Mouse (Mus musculus) lung, embryonic 16.5 days (tissue): Measurements from ENCODE around the gene Rnf180. TPM values are rescaled to one million over a fixed set of nuclear protein-coding genes. Genes with fewer than 3 reads are reported as not detected.

Experiments
- ATAC-seq: fragments of 200-750 bp; cut with Nextera tagmentation; 2 replicates; pipeline ENCODE4 v1.8.0; 2017; ENCODE audit warnings: low read depth, mild to moderate bottlenecking, moderate library complexity
- H3K27ac ChIP-seq: fragments of 300-500 bp; sonication (generic); 2 replicates; pipeline ENCODE4 v1.5.1; 2014; ENCODE audit warnings: mild to moderate bottlenecking, control low read depth, low read length
- H3K27me3 ChIP-seq: fragments of 300-500 bp; sonication (generic); 2 replicates; pipeline ENCODE4 v1.6.1; 2014; ENCODE audit warnings: low read depth, low read length, mixed read lengths; ENCODE audit not compliant: control insufficient read depth, insufficient read depth
- H3K36me3 ChIP-seq: fragments of 300-500 bp; sonication (generic); 2 replicates; pipeline ENCODE4 v1.6.1; 2014; ENCODE audit warnings: low read length; ENCODE audit not compliant: control insufficient read depth, insufficient read depth
- H3K4me1 ChIP-seq: fragments of 300-500 bp; sonication (generic); replicated peaks from 2 replicates; pipeline ENCODE4 v1.6.1; 2014; ENCODE audit warnings: low read length, mixed read lengths; ENCODE audit not compliant: control insufficient read depth, insufficient read depth
- H3K4me2 ChIP-seq: fragments of 300-500 bp; sonication (generic); 2 replicates; pipeline ENCODE4 v1.6.1; 2014; ENCODE audit warnings: low read depth, low read length, control low read depth
- H3K4me3 ChIP-seq: fragments of 300-500 bp; sonication (generic); 2 replicates; pipeline ENCODE4 v1.5.1; 2014; ENCODE audit warnings: mild to moderate bottlenecking, low read length, control low read depth
- H3K9ac ChIP-seq: fragments of 300-500 bp; sonication (generic); 2 replicates; pipeline ENCODE4 v1.6.1; 2014; ENCODE audit warnings: low read length, control low read depth
- H3K9me3 ChIP-seq: fragments of 300-500 bp; sonication (generic); 2 replicates; pipeline ENCODE4 v1.6.1; 2016; ENCODE audit warnings: low read length; ENCODE audit not compliant: control insufficient read depth
- WGBS: fragments of 180-500 bp; shearing (Covaris S2); extraction: QIAGEN DNeasy Blood & Tissue Kit; methylation state at CpG from one replicate; pipeline ENCODE4 v1.1.7; 2014; 5-methylcytosine and 5-hydroxymethylcytosine counted together
- polyA plus RNA-seq: library from polyadenylated mRNA; unstranded; fragments of >200 nt; fragmentation: Nextera tagmentation; extraction: Ambion mirVana; gene quantifications from 2 replicates; pipeline ENCODE4 v1.2.1, GENCODE M21; 2015

Gene Rnf180
- polyA plus RNA-seq, 1 experiment from 2014 or later = 3.7 TPM

DNA sequence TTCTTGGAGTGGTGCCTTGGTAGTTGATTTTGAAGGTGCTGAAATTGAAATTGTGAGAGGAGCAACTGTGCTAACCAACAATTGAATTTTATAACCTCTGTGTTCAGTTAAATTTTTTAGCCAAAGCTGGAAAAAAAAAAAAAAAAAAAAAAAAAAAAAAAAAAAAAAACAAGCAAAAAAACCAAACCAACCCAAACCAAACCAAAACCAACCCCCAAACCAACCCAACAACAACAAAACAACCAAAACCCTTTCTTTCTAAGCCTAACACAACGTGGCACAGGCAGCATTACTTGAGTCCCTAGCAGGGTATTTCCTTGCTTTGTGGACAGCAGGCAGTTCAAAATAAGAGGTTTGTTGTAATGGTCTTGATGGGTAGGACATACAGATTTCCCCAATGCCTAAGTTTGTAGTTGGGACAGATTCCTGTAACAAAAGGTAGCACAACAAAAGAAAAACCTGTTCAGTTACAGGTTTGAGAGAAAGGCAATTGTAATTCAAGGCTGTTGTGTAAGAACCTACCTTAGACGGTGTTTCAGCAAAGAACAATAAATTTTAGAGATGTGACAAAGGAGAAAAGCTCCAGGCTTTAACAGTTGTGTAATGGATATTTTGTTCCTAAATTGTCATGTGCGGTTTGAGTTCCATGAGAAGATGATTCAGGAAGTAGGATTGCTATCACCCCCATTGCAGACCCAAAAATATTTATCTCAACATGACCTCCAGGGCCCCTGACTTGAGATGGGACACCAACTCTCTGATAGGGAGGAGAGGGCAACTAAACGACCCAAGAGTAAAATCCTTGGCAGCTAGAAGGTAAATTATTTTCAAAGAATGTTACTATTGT lies 4.8 kb upstream of the Rnf180 start:
- Histone ChIP-seq H3K4me3 (no peak overlapping the region), H3K4me2 (no peak overlapping the region), H3K27ac (no peak overlapping the region), H3K36me3 (no peaks in the 10 kb centered on the region), H3K4me1 (peaks cover 2% of the 10 kb centered on the region; the same call in 1 of the 2 replicates), H3K9me3 (no peaks in the 10 kb centered on the region), H3K9ac (no peak overlapping the region), H3K27me3 (no peaks in the 10 kb centered on the region)
- 50% methylated on average over 4 of the region's 4 CpGs for WGBS
- no peak for ATAC-seq

DNA sequence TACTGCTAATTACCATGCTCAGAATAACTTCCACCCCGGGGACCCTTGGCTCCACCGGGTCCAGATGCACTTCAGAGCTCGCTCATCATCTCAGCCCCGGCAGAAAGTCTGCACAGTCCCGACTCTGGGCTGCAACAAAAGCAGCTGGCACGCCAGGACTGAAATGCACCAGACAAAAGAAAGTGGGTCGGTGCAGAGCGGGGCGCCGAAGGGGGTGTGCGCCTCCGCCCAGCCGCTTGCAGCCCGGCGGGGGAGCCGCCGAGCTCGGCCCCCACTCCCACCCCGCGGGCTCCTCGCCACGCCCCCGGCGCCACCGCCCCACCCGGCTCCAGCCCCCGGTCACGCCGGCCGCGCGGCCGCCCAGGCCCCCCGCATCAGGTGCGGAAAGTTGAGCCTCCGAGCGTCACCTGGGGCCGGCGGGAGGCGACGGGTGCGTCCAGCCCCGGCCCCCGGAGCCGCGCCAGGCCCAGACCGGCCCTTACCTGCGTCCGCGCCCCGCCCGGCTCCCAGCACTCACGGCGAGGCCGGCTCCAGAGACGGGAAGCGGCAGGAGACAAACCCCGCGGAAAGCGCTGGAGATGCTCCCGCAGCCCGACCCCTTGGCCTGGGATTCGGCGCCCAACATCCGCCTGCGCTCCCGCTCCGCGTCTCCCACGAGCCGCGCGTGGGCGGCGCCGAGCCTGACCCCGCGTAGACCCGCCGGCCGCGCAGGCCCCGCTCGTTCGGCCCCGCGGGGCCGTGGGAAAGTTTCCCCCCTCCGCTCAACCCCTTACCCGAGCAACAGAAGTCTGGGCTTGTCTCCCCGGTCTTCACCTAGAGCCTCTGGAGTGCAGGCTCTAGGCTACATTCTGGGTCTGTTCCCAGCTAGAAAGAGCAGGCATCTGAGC lies 591 bp downstream of the Rnf180 start:
- H3K4me2 ChIP-seq = peak overlapping the region; percentile 64
- H3K36me3 ChIP-seq = no peaks in the 10 kb centered on the region
- H3K27ac ChIP-seq = no peak overlapping the region; the same call in 1 of the 2 replicates
- no peaks in the 10 kb centered on the region for H3K9me3 ChIP-seq
- H3K9ac ChIP-seq = peak overlapping the region; percentile 71
- ATAC-seq = peak; percentile 84
- peaks cover 13% of the 10 kb centered on the region for H3K4me1 ChIP-seq
- no peaks in the 10 kb centered on the region; the same call in 1 of the 2 replicates for H3K27me3 ChIP-seq
- H3K4me3 ChIP-seq = peak overlapping the region; percentile 82
- under 1% methylated on average over 76 of the region's 91 CpGs for WGBS

DNA sequence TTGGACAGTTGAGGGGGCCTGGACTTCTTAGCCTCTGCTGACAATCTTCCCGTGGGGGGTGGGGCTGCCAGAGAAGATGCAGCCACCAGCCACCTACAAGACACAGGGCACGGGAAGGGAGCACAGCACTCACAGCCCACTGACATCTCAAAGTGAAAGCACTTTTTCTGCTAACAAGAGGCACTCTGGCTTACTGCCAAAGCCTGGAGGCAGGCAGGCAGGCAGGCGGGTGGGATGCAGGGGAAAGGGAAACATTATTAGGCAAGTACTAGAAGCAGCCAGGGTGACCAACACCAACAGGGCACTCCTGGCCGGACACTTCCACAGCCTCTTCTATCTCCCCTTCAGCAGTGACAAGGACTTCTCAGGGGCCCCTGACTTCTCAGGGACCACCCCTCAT lies 2.8 kb downstream of the Rnf180 start:
- H3K9me3 ChIP-seq = no peaks in the 10 kb centered on the region
- 9% methylated on average over 4 of the region's 4 CpGs for WGBS
- peak; percentile 55 for ATAC-seq
- H3K36me3 ChIP-seq = no peaks in the 10 kb centered on the region
- peak overlapping the region; percentile 42 for H3K4me2 ChIP-seq
- H3K4me1 ChIP-seq = peaks cover 13% of the 10 kb centered on the region
- no peaks in the 10 kb centered on the region; the same call in 1 of the 2 replicates for H3K27me3 ChIP-seq
- no peak overlapping the region for H3K27ac ChIP-seq
- 0 out of 2 replicates have a peak overlapping the region, but pooled peaks have one; percentile 27 for H3K4me3 ChIP-seq
- peak overlapping the region; percentile 19; the same call in 1 of the 2 replicates for H3K9ac ChIP-seq

DNA sequence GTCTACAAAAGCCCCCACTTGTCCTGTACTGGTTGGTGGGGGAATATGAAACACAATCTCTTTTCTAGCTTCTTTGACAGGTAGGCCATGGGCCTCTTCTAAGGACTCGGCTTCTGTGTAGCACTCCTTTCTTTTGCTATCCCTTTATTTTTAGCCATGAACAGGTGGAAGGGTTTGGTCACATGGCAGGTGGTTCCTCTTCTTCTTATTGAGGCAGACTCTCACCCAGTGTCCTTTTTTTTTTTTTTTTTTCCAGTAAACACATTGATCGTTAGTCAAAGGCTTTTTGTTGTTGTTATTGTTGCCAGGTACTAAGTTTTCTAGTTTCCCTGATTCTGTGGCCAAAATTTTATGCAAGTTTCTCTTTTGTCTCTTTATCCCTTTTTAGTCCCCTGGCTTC lies 4.0 kb downstream of the Rnf180 start:
- Histone ChIP-seq H3K27me3 (no peaks in the 10 kb centered on the region; the same call in 1 of the 2 replicates), H3K36me3 (no peaks in the 10 kb centered on the region), H3K9me3 (no peaks in the 10 kb centered on the region), H3K27ac (no peak overlapping the region), H3K4me1 (peaks cover 13% of the 10 kb centered on the region), H3K4me2 (no peak overlapping the region), H3K9ac (no peak overlapping the region), H3K4me3 (no peak overlapping the region)
- 85% methylated on average over 2 of the region's 2 CpGs for WGBS
- ATAC-seq = no peak

- Histone ChIP-seq H3K36me3 (no peaks in the 10 kb centered on the region), H3K9ac (no peak overlapping the region), H3K27me3 (no peaks in the 10 kb centered on the region; the same call in 1 of the 2 replicates), H3K27ac (no peak overlapping the region), H3K4me1 (peaks cover 13% of the 10 kb centered on the region), H3K4me2 (no peak overlapping the region), H3K4me3 (no peak overlapping the region), H3K9me3 (no peaks in the 10 kb centered on the region)
- ATAC-seq = no peak
- WGBS = 77% methylated on average over 5 of the region's 5 CpGs
These were observed 4.6 kb downstream of the Rnf180 start for GRCm38 (mm10) chr13:105290021-105290420.

GRCm38 (mm10) chr13:105279397-105280018 lies 15.1 kb downstream of the Rnf180 start:
- WGBS = 77% methylated on average over 8 of the region's 8 CpGs
- ATAC-seq = no peak
- Histone ChIP-seq H3K4me3 (no peak overlapping the region), H3K4me1 (no peaks in the 10 kb centered on the region), H3K36me3 (no peaks in the 10 kb centered on the region), H3K9me3 (no peaks in the 10 kb centered on the region), H3K4me2 (no peak overlapping the region), H3K27me3 (no peaks in the 10 kb centered on the region), H3K27ac (no peak overlapping the region), H3K9ac (no peak overlapping the region)

DNA sequence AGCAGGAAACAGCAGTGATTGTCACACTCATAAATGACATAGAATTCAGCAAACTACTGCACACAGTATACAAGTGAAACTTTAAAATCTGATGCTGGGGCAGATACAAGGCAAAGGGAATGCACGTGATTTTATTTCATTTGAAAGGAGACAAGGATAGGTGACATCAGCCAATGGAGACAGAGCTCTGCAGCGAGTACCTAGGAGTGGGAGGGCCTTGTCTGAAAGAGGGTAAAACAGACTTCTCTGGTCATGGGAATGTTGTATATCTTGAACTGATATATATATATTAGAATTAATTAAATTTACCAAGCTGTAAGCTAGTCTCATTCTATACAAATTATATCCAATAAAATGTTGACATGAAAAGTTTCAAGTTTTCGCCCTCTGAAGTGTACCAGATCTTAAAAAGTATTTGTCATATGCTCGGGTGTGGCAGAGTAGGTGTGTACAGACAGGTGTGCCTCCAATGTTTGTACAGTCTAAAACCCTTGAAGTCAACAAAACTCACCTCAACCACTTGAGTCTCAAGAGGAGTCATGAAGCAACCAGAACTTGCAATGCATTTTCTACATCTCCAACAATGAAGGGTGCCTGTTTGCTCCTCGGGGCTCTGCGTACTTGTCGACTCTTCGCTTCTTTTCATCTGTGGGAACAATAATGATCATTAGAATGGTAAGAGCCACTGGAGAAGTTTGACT lies 24.1 kb downstream of the Rnf180 start:
- ATAC-seq = peak; percentile 43; the same call in 1 of the 2 replicates
- Histone ChIP-seq H3K4me2 (no peak overlapping the region), H3K4me1 (no peaks in the 10 kb centered on the region), H3K27ac (no peak overlapping the region), H3K9me3 (peaks cover 4% of the 10 kb centered on the region), H3K36me3 (no peaks in the 10 kb centered on the region), H3K27me3 (no peaks in the 10 kb centered on the region), H3K9ac (no peak overlapping the region), H3K4me3 (no peak overlapping the region)
- WGBS = 63% methylated on average over 8 of the region's 8 CpGs

DNA sequence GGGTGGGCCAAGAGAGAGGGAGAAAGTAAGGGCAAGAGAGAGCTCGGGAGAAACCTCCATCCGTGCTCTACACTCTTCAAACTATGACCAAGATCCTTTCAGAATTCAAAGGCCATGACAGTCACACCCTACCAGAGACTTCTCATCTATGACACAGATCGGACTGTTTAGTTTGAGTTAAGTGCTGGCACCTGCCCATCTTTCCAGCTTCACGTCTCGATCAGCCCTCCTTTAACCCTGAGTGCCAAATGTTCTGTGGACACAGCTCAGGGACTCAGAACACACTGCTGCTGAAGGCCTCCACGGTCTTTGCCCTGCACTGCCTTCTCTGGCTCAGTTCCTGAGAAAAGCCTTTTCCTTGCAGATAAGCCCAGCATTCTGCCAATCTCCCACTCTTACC lies 27.2 kb downstream of the Rnf180 start:
- Histone ChIP-seq H3K9ac (no peak overlapping the region), H3K4me3 (no peak overlapping the region), H3K27ac (no peak overlapping the region), H3K4me1 (no peaks in the 10 kb centered on the region), H3K9me3 (no peaks in the 10 kb centered on the region; the same call in 1 of the 2 replicates), H3K4me2 (no peak overlapping the region), H3K36me3 (no peaks in the 10 kb centered on the region), H3K27me3 (no peaks in the 10 kb centered on the region)
- 59% methylated on average over 6 of the region's 6 CpGs for WGBS
- no peak for ATAC-seq
